Mouse (Mus musculus) stomach, embryonic 14.5 days (tissue): ENCODE results near the gene Ccdc30. TPM values are rescaled to one million over a fixed set of nuclear protein-coding genes. Genes with fewer than 3 reads are reported as not detected.

Experiments
- ATAC-seq: fragments of 200-750 bp; cut with Nextera tagmentation; 2 replicates; pipeline ENCODE4 v1.8.0; 2017; ENCODE audit warnings: low read depth, moderate TSS enrichment; ENCODE audit not compliant: insufficient number of reproducible peaks, insufficient read depth, low FRiP score
- H3K27ac ChIP-seq: fragments of 300-500 bp; sonication (generic); 2 replicates; pipeline ENCODE4 v1.5.1; 2014; ENCODE audit warnings: mild to moderate bottlenecking, low read length, moderate library complexity, mixed read lengths
- H3K27me3 ChIP-seq: fragments of 300-500 bp; sonication (generic); 2 replicates; pipeline ENCODE4 v1.6.1; 2014; ENCODE audit warnings: low read length, control low read depth, mixed read lengths; ENCODE audit not compliant: control insufficient read depth, insufficient read depth
- H3K36me3 ChIP-seq: fragments of 300-500 bp; sonication (generic); 2 replicates; pipeline ENCODE4 v1.6.1; 2014; ENCODE audit warnings: mild to moderate bottlenecking, control low read depth, low read length, moderate library complexity, mixed read lengths; ENCODE audit not compliant: control insufficient read depth, insufficient read depth
- H3K4me1 ChIP-seq: fragments of 300-500 bp; sonication (generic); 2 replicates; pipeline ENCODE4 v1.6.1; 2014; ENCODE audit warnings: low read length, control low read depth, mixed read lengths; ENCODE audit not compliant: control insufficient read depth, insufficient read depth
- H3K4me2 ChIP-seq: fragments of 300-500 bp; sonication (generic); replicated peaks from 2 replicates; pipeline ENCODE4 v1.6.1; 2014; ENCODE audit warnings: low read depth, low read length, control low read depth
- H3K4me3 ChIP-seq: fragments of 300-500 bp; sonication (generic); 2 replicates; pipeline ENCODE4 v1.5.1; 2014; ENCODE audit warnings: low read depth, low read length, control low read depth
- H3K9ac ChIP-seq: fragments of 300-500 bp; sonication (generic); replicated peaks from 2 replicates; pipeline ENCODE4 v1.6.1; 2014; ENCODE audit warnings: low read depth, mild to moderate bottlenecking, control low read depth, low read length, moderate library complexity, mixed read lengths
- H3K9me3 ChIP-seq: fragments of 300-500 bp; sonication (generic); 2 replicates; pipeline ENCODE4 v1.6.1; 2016; ENCODE audit warnings: low read depth, low read length, control low read depth; ENCODE audit not compliant: control insufficient read depth
- WGBS: fragments of 180-500 bp; shearing (Covaris S2); extraction: QIAGEN DNeasy Blood & Tissue Kit; methylation state at CpG from one replicate; pipeline ENCODE4 v1.1.7; 2014; 5-methylcytosine and 5-hydroxymethylcytosine counted together
- polyA plus RNA-seq: library from polyadenylated mRNA; unstranded; fragments of >200 nt; fragmentation: Nextera tagmentation; extraction: Ambion mirVana; gene quantifications from 2 replicates; pipeline ENCODE4 v1.2.1, GENCODE M21; 2014

Ccdc30 gene
- polyA plus RNA-seq, 1 experiment from 2014 or later, result 3.5 TPM

DNA sequence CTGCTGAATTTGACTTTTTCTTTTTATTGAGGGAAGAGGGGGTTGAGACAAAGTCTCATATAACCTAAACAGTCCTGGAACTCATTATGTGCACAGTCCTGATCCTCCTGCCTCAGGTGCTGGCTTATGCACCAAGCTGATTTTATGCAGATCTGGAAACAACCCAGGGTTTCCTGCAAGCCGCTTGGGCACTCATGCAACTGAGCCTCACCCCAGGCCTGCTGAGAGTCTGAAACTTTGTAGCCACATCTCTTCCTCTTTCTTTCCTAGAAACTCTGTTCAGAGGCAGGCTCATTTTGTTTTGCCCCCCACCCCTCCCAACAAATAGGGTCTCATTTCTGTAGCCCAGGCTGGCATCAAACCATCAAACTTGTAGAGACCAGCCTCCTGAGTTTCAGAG, 101.6 kb downstream of the Ccdc30 start:
- WGBS, result 90% methylated on average over 1 of the region's 1 CpGs

DNA sequence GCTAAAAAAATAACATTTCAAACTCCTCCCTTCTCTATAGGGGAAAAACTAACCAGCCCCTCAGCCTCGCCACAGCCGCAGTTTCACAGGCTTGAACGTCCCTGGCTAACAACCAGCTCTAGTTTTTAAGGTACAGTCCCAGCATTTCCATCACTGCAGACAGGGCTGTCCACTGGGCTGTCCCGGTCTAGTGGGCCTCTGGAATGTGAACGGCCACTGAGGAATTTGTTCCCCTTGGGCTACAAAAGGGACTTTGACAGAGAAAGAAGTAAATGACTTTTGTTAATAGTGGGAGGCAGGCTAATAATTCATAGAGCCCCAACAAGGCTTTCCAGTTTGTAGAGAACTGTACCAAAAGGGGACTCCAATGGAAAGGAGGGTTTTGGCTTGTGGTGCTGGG, 109.9 kb downstream of the Ccdc30 start:
- peaks cover 21% of the 10 kb centered on the region for H3K36me3 ChIP-seq
- H3K4me3 ChIP-seq, result no peak overlapping the region
- no peak overlapping the region for H3K9ac ChIP-seq
- no peak for ATAC-seq
- H3K4me2 ChIP-seq, result no peak overlapping the region
- WGBS, result 79% methylated on average over 5 of the region's 5 CpGs
- H3K27ac ChIP-seq, result no peak overlapping the region
- H3K9me3 ChIP-seq, result no peaks in the 10 kb centered on the region
- no peaks in the 10 kb centered on the region for H3K4me1 ChIP-seq
- H3K27me3 ChIP-seq, result no peaks in the 10 kb centered on the region

More for the DNA sequence above, 101.6 kb downstream of the Ccdc30 start:
- H3K9me3 ChIP-seq, result no peaks in the 10 kb centered on the region
- no peak overlapping the region for H3K9ac ChIP-seq
- no peak overlapping the region for H3K4me2 ChIP-seq
- no peak for ATAC-seq
- H3K27ac ChIP-seq, result no peak overlapping the region
- no peaks in the 10 kb centered on the region for H3K27me3 ChIP-seq
- H3K4me1 ChIP-seq, result no peaks in the 10 kb centered on the region
- H3K4me3 ChIP-seq, result no peak overlapping the region
- H3K36me3 ChIP-seq, result peaks cover 53% of the 10 kb centered on the region

DNA sequence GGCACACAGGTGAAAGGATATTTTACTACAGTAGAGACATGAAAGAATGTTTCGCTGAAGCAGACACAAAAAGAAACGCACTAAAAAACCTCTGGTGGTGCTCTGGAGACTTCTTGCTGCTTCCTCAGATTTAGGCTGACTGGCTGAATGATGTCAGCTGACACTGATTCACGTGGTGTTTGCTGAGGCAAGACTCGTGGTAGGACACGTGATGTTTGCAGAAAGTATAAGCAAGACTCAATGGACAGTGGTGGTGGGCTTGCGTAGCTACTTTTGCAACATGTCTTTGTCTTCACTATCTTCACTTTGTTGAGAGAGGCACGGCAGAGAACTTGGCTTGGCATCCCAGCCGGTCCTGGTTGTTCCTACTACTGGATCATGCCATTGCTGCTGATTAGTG, 112.0 kb downstream of the Ccdc30 start:
- no peak overlapping the region for H3K4me3 ChIP-seq
- H3K9ac ChIP-seq, result no peak overlapping the region
- no peaks in the 10 kb centered on the region for H3K4me1 ChIP-seq
- H3K36me3 ChIP-seq, result peaks cover 16% of the 10 kb centered on the region
- 85% methylated on average over 8 of the region's 8 CpGs for WGBS
- ATAC-seq, result no peak
- no peak overlapping the region for H3K27ac ChIP-seq
- no peak overlapping the region for H3K4me2 ChIP-seq
- H3K27me3 ChIP-seq, result no peaks in the 10 kb centered on the region
- H3K9me3 ChIP-seq, result no peaks in the 10 kb centered on the region

DNA sequence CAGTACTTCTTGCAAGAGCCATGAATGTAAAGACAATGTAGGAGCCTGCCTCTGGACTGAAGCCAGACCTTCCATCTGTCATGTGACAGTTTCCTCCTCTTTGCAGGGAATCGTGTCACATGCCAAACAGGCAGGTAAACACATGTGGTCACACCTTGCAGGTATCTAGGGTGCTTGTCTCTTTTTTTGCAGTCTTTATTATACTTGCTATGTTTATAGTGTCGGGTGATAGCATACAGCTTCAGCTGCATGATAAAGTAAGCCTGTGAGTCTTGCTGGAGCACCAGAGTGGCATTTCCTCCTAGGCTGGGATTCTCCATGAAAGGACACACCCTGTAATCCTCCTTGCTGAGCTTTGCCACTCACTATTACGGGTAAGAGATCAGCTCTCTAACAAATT, 113.5 kb downstream of the Ccdc30 start:
- ATAC-seq, result no peak

DNA sequence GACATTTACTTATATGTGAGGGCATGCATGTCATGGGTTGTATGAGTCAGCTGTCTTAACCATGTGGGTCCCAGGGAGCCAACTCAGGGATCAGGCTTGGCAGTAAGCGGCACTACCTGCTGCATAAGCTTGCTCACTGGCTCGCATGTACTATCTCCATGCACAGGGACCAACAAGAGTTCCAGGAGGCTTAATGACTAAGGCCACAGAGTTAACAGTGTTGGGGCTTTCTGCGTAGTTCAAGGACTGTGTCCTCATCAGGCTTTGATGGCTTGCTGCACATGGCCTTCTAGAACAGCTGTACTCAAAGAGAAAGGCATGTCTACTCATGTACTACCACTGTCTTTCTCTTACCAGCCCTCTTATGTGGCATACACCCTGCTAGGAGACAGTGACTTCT, 114.6 kb downstream of the Ccdc30 start:
- Histone ChIP-seq H3K27ac (no peak overlapping the region), H3K27me3 (no peaks in the 10 kb centered on the region), H3K9ac (no peak overlapping the region), H3K36me3 (no peaks in the 10 kb centered on the region; the same call in 1 of the 2 replicates), H3K4me1 (no peaks in the 10 kb centered on the region), H3K9me3 (no peaks in the 10 kb centered on the region), H3K4me3 (no peak overlapping the region), H3K4me2 (no peak overlapping the region)
- ATAC-seq, result no peak
- 89% methylated on average over 3 of the region's 3 CpGs for WGBS

More for the DNA sequence above, 113.5 kb downstream of the Ccdc30 start:
- peaks cover 2% of the 10 kb centered on the region for H3K36me3 ChIP-seq
- H3K9ac ChIP-seq, result no peak overlapping the region
- H3K9me3 ChIP-seq, result no peaks in the 10 kb centered on the region
- H3K4me3 ChIP-seq, result no peak overlapping the region
- H3K27me3 ChIP-seq, result no peaks in the 10 kb centered on the region
- no peak overlapping the region for H3K27ac ChIP-seq
- 77% methylated on average over 3 of the region's 3 CpGs for WGBS
- H3K4me2 ChIP-seq, result no peak overlapping the region
- H3K4me1 ChIP-seq, result no peaks in the 10 kb centered on the region

DNA sequence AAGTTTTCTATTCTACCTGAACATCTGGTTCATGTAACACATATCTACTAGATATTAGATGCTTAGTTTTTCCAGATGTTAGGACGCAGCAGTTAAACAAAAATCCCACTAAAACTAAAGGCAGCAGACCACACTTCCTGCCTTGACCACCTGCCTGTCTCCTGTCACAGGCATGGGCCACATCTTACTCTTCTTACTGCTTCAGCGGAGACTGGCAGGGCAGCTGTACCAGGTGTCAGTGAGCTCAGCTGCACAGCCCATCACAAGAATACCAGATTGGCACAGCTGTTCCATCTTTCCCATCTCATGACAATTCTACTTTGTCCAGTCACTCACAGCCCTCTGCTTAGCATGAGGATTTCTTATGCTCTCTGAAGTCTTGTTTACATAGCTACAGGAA, 118.0 kb downstream of the Ccdc30 start:
- Histone ChIP-seq H3K27me3 (no peaks in the 10 kb centered on the region), H3K4me3 (no peak overlapping the region), H3K4me2 (no peak overlapping the region), H3K9ac (no peak overlapping the region), H3K4me1 (peaks cover 5% of the 10 kb centered on the region; the same call in 1 of the 2 replicates), H3K27ac (no peak overlapping the region), H3K9me3 (no peaks in the 10 kb centered on the region), H3K36me3 (no peaks in the 10 kb centered on the region; the same call in 1 of the 2 replicates)
- 54% methylated on average over 2 of the region's 2 CpGs for WGBS
- no peak for ATAC-seq

DNA sequence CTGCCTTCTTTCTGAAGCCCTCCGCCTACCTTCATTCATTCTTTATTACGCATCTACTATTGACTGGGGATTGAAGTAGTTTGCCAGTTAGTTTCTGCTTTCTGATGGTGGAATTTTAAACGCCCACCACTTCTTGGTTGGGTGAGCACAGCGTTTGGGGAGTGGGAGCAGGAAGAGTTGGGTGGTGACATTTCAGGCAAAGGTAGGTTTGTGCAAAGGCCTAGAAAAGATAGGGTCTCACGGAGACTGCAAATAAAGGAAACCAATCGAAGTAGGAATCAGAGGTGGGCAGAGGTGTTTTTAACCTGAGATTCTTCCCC, 120.2 kb downstream of the Ccdc30 start:
- no peaks in the 10 kb centered on the region for H3K27me3 ChIP-seq
- H3K4me1 ChIP-seq, result peaks cover 12% of the 10 kb centered on the region; the same call in 1 of the 2 replicates
- WGBS, result 6% methylated on average over 6 of the region's 6 CpGs
- peak overlapping the region; percentile 91; the same call in 1 of the 2 replicates for H3K27ac ChIP-seq
- peak overlapping the region; percentile 63 for H3K4me2 ChIP-seq
- no peak for ATAC-seq
- H3K9ac ChIP-seq, result peak overlapping the region; percentile 68
- H3K36me3 ChIP-seq, result peaks cover 4% of the 10 kb centered on the region; the same call in 1 of the 2 replicates
- H3K4me3 ChIP-seq, result peak overlapping the region; percentile 89
- no peaks in the 10 kb centered on the region for H3K9me3 ChIP-seq

DNA sequence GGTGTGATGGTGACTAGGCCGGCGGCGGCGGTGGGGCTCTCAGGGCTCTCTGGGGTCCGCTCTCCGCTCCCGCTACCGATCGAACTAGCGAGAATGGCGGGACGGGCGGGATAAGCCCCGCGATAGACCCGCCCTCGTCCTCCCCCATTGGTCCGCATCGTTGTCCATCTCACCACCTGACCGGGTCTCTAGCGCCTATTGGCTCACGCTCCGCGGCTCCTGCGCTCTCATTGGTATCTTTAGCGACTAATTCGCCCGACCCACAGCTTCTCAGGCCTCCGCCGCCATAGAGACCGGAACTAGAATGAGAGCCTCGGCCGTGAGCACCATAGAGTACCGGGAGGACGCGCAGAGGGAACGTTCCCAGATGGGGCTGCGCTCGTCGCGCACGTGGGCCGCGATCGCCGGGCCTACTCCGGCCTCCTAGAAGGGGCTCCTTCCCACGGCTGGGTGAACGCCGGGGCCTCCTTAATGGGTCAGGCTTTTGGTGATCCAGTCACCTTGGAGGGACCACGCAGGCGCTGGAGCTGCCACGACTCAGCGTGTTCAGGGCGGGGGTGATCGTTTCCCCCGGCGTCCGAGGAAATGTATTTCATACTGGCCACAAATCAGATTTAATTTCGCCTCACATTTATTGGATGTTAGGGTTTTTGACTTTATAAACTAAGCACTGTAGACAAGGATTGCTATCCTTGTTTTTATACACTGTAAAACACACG, 120.7 kb downstream of the Ccdc30 start, which contains the start of gene Ybx1:
Gene Ybx1 (minus strand): TSS at position 190 of the 719 bp plus-strand sequence.
- Histone ChIP-seq H3K9me3 (no peaks in the 10 kb centered on the region), H3K4me3 (peak within 1 kb of the TSS; percentile 89), H3K4me1 (peaks cover 12% of the 10 kb centered on the region; the same call in 1 of the 2 replicates), H3K27me3 (no peaks in the 10 kb centered on the region), H3K4me2 (peak within 1 kb of the TSS; percentile 87), H3K9ac (peak within 1 kb of the TSS; percentile 90), H3K36me3 (peaks cover 7% of the 10 kb centered on the region; the same call in 1 of the 2 replicates), H3K27ac (peak within 1 kb of the TSS; percentile 91)
- peak; percentile 100 for ATAC-seq
- WGBS, result under 1% methylated on average over 60 of the region's 61 CpGs
